Mouse (Mus musculus): ENCODE data around the gene Zfp819.

DNA sequence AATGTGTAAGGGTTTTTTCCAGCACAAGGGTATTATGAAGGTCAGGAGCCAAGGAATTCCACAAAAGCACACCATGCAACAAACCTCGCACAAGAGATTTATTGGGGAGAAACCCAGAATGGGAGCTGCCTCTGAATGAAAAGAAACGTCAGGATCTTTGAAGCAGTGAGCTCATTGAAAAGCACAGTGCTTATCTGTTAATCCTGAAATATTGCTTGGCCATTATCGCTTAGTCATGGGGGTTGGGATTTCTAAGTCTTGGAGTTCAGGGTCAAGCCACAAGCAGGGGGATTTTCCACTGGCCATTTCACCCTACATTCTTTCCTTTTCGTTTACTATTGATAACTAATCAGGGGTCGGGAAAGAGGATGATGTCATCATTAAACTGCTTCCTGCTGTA lies 5.1 kb upstream of the Zfp819 start:
- no peak for TF ChIP-seq POLR2A (IDR thresholded peaks at IDR 0.05; ENCODE audit: borderline replicate concordance, extremely low read depth, insufficient read depth, insufficient read length, poor library complexity, severe bottlenecking)
- TF ChIP-seq CTCF (IDR thresholded peaks at IDR 0.05; ENCODE audit: borderline replicate concordance, extremely low read depth, insufficient read depth, insufficient read length) = no peak
